Mouse (Mus musculus): ENCODE results near the gene Zup1. TPM values are rescaled to one million over a fixed set of nuclear protein-coding genes. Genes with fewer than 3 reads are reported as not detected.
"Not testable (repeated sequence)": the region's sequence is repeated elsewhere in the genome, so short reads cannot be mapped to it uniquely, and the experiment has no call there.

Gene Zup1
- polyA plus RNA-seq (2015; fragmentation: Nextera tagmentation; extraction: Ambion mirVana): 21.0 and 22.8 TPM in 2 replicates

GRCm38 (mm10) chr10:33950803-33951583, at the start of gene Zup1:
Zup1 (minus strand) TSS chr10:33951269.
- Histone ChIP-seq H3K4me1 (peaks cover 18% of the 10 kb centered on the region), H3K9ac (replicated peaks) (peak within 1 kb of the TSS; percentile 97), H3K27ac (replicated peaks) (peak within 1 kb of the TSS; percentile 76), H3K36me3 (peaks cover 8% of the 10 kb centered on the region; the same call in 1 of the 2 replicates), H3K27me3 (no peaks in the 10 kb centered on the region), H3K9me3 (no peaks in the 10 kb centered on the region), H3K4me3 (peak within 1 kb of the TSS; percentile 84), H3K4me2 (replicated peaks) (peak within 1 kb of the TSS; percentile 68)
- ATAC-seq (replicated peaks): peak; percentile 98
- WGBS: 2% methylated on average over 42 of the region's 42 CpGs

DNA sequence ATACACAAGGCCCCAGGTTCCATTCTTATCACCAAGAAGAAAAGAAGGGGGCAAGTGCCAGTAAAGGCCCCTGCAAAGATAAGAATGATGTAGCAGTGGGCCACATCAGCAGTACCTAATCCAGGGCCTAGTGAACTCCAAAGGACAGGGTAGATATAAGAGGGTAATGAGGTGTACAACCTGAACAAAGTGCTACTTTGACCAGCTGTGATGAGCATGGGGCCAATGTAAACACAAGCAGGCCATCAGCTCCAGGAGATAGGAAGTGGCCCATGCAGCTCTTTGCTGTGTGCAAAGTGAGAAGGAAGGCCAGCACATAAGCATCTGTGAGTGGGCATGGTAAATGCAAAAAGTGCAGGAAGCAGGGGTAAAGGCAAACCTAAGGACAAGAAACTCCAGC, 47.3 kb upstream of the Zup1 start:
- H3K9me3 ChIP-seq: no peaks in the 10 kb centered on the region
- peaks cover 67% of the 10 kb centered on the region for H3K36me3 ChIP-seq
- no peaks in the 10 kb centered on the region for H3K27me3 ChIP-seq
- H3K4me2 ChIP-seq (replicated peaks): no peak overlapping the region
- no peak overlapping the region for H3K27ac ChIP-seq (replicated peaks)
- no peak for ATAC-seq (replicated peaks)
- H3K4me3 ChIP-seq: no peak overlapping the region
- H3K9ac ChIP-seq (replicated peaks): no peak overlapping the region
- H3K4me1 ChIP-seq: no peaks in the 10 kb centered on the region

- peaks cover 72% of the 10 kb centered on the region for H3K36me3 ChIP-seq
- 94% methylated on average over 6 of the region's 8 CpGs for WGBS
- not testable (repeated sequence) for H3K4me1 ChIP-seq; H3K4me3 ChIP-seq; H3K9me3 ChIP-seq; ATAC-seq (replicated peaks); H3K9ac ChIP-seq (replicated peaks); H3K27me3 ChIP-seq; H3K4me2 ChIP-seq (replicated peaks); H3K27ac ChIP-seq (replicated peaks)
These were observed 45.6 kb upstream of the Zup1 start for GRCm38 (mm10) chr10:33996686-33997085.

DNA sequence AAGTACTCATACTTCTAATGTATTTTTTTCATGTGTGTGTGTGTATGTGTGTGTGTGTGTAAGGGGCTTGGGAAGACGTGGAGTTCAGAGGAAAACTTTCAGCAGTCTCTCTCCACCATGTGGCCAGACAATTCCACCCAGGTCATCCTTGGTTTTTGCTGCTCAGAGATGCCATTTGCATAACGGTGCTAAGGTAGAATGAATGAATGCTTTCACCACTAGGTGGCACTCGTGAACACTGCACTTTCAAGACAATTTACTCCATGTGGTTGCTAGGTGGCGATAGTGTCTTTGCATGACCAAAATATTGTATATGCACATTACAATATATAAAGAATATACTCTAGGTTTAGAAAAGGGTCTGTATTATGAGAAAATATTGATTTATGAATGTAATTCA, 35.7 kb upstream of the Zup1 start:
- Histone ChIP-seq H3K4me3 (no peak overlapping the region), H3K27me3 (no peaks in the 10 kb centered on the region), H3K4me2 (replicated peaks) (no peak overlapping the region), H3K27ac (replicated peaks) (no peak overlapping the region), H3K36me3 (peaks cover 9% of the 10 kb centered on the region), H3K9me3 (no peaks in the 10 kb centered on the region), H3K4me1 (no peaks in the 10 kb centered on the region), H3K9ac (replicated peaks) (no peak overlapping the region)
- WGBS: 21% methylated on average over 4 of the region's 4 CpGs
- peak; percentile 80 for ATAC-seq (replicated peaks)

- H3K4me2 ChIP-seq (replicated peaks): no peak overlapping the region
- no peaks in the 10 kb centered on the region for H3K36me3 ChIP-seq
- H3K9ac ChIP-seq (replicated peaks): no peak overlapping the region
- no peaks in the 10 kb centered on the region for H3K27me3 ChIP-seq
- ATAC-seq (replicated peaks): no peak
- no peak overlapping the region for H3K4me3 ChIP-seq
- 0 out of 2 replicates have a peak, but pooled peaks cover 3% of the 10 kb centered on the region for H3K9me3 ChIP-seq
- H3K4me1 ChIP-seq: no peaks in the 10 kb centered on the region
- no peak overlapping the region for H3K27ac ChIP-seq (replicated peaks)
- 94% methylated on average over 7 of the region's 7 CpGs for WGBS
These were observed 23.9 kb upstream of the Zup1 start for GRCm38 (mm10) chr10:33974781-33975494.

DNA sequence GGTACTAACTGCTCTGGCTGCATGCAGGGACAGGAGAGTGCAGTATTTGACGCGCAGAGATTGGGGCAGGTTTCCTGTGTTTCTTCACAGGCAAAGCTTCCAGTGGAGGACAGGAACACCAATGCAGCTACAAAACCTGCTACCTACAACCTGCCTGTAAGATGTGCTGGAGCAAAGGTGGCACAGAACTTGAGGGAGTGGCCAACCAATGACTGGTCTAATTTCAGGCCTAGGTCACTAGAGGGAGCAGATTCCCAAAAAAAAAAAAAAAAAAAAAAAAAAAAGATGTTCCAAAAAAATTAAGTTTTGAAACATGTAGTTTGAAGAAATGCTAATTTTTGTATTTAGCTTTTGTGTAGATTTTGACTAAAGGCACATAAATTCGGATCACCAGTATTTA, 1.4 kb upstream of the Zup1 start:
- WGBS: 84% methylated on average over 3 of the region's 3 CpGs
- H3K9me3 ChIP-seq: no peaks in the 10 kb centered on the region
- H3K27ac ChIP-seq (replicated peaks): no peak overlapping the region
- H3K36me3 ChIP-seq: peaks cover 8% of the 10 kb centered on the region; the same call in 1 of the 2 replicates
- H3K27me3 ChIP-seq: no peaks in the 10 kb centered on the region
- no peak for ATAC-seq (replicated peaks)
- H3K9ac ChIP-seq (replicated peaks): no peak overlapping the region
- no peak overlapping the region for H3K4me3 ChIP-seq
- H3K4me1 ChIP-seq: peaks cover 18% of the 10 kb centered on the region
- no peak overlapping the region for H3K4me2 ChIP-seq (replicated peaks)

DNA sequence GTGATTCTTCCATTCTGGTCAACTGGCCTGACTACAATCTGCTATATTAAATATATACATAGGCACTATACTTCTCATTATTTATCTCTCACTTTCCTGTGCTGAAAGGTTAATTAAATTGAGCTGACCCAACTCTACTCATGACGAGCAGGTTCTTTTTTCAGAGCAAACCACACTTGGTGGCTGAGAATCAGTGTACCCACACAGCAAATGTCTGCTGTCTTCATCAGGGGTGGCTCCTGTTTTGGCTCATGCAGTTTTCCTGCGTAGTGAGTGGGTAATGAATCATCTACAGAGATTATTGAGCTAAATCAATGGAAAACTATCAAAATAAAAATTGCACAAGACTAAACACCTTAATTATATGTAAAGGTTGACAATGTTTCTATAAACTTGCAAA, 4.7 kb downstream of the Zup1 start:
- H3K27ac ChIP-seq (replicated peaks): no peak overlapping the region
- H3K36me3 ChIP-seq: peaks cover 28% of the 10 kb centered on the region
- no peak overlapping the region for H3K4me3 ChIP-seq
- H3K4me1 ChIP-seq: peaks cover 18% of the 10 kb centered on the region
- 90% methylated on average over 2 of the region's 2 CpGs for WGBS
- no peak overlapping the region for H3K9ac ChIP-seq (replicated peaks)
- H3K9me3 ChIP-seq: no peaks in the 10 kb centered on the region
- no peak overlapping the region for H3K4me2 ChIP-seq (replicated peaks)
- ATAC-seq (replicated peaks): no peak
- H3K27me3 ChIP-seq: no peaks in the 10 kb centered on the region

- ATAC-seq (replicated peaks): no peak
- no peak overlapping the region for H3K4me2 ChIP-seq (replicated peaks)
- peaks cover 34% of the 10 kb centered on the region for H3K36me3 ChIP-seq
- H3K9ac ChIP-seq (replicated peaks): no peak overlapping the region
- no peak overlapping the region for H3K27ac ChIP-seq (replicated peaks)
- H3K4me3 ChIP-seq: no peak overlapping the region
- 90% methylated on average over 3 of the region's 3 CpGs for WGBS
- peaks cover 17% of the 10 kb centered on the region for H3K4me1 ChIP-seq
- H3K9me3 ChIP-seq: no peaks in the 10 kb centered on the region
- H3K27me3 ChIP-seq: no peaks in the 10 kb centered on the region
These were observed 5.7 kb downstream of the Zup1 start for GRCm38 (mm10) chr10:33945390-33945789.

GRCm38 (mm10) chr10:33940702-33941101, 10.4 kb downstream of the Zup1 start:
- Histone ChIP-seq H3K4me2 (replicated peaks) (no peak overlapping the region), H3K27ac (replicated peaks) (no peak overlapping the region), H3K4me3 (no peak overlapping the region), H3K27me3 (no peaks in the 10 kb centered on the region), H3K36me3 (peaks cover 48% of the 10 kb centered on the region), H3K4me1 (no peaks in the 10 kb centered on the region), H3K9ac (replicated peaks) (no peak overlapping the region), H3K9me3 (no peaks in the 10 kb centered on the region)
- ATAC-seq (replicated peaks): no peak

DNA sequence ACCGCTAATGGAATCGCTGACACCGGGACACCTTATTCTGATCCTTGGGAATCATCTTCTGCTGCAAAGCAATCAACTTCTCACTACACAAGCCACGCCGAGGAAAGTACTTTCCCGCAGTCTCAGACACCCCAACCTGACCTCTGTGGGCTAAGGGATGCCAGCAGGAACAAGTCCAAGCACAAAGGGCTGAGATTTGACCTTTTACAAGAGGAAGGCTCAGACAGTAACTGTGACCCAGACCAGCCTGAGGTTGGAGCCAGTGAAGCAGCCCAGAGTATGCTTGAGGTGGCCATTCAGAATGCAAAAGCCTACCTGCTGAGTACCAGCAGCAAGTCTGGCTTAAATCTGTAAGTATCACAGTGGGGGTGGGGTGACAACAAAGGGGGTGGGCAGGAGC, 45.6 kb downstream of the Zup1 start:
- 1% methylated on average over 6 of the region's 6 CpGs for WGBS
- H3K4me1 ChIP-seq: no peaks in the 10 kb centered on the region
- H3K27me3 ChIP-seq: no peaks in the 10 kb centered on the region
- H3K27ac ChIP-seq (replicated peaks): no peak overlapping the region
- no peak; the same call in 1 of the 2 replicates for ATAC-seq (replicated peaks)
- H3K36me3 ChIP-seq: no peaks in the 10 kb centered on the region
- no peak overlapping the region for H3K9ac ChIP-seq (replicated peaks)
- H3K9me3 ChIP-seq: no peaks in the 10 kb centered on the region
- H3K4me3 ChIP-seq: peak overlapping the region; percentile 39
- peak overlapping the region; percentile 57 for H3K4me2 ChIP-seq (replicated peaks)

- H3K36me3 ChIP-seq: no peaks in the 10 kb centered on the region
- no peaks in the 10 kb centered on the region for H3K4me1 ChIP-seq
- WGBS: 5% methylated on average over 17 of the region's 17 CpGs
- peak; percentile 100 for ATAC-seq (replicated peaks)
- no peaks in the 10 kb centered on the region for H3K27me3 ChIP-seq
- H3K4me2 ChIP-seq (replicated peaks): peak within 1 kb of the TSS; percentile 57
- H3K9me3 ChIP-seq: no peaks in the 10 kb centered on the region
- peak within 1 kb of the TSS; percentile 39 for H3K4me3 ChIP-seq
- H3K9ac ChIP-seq (replicated peaks): no peak within 1 kb of the TSS
- H3K27ac ChIP-seq (replicated peaks): no peak within 1 kb of the TSS
These were observed 46.3 kb downstream of the Zup1 start, which contains the start of gene Rsph4a for GRCm38 (mm10) chr10:33904530-33905481. Rsph4a (plus strand) TSS chr10:33905111.

DNA sequence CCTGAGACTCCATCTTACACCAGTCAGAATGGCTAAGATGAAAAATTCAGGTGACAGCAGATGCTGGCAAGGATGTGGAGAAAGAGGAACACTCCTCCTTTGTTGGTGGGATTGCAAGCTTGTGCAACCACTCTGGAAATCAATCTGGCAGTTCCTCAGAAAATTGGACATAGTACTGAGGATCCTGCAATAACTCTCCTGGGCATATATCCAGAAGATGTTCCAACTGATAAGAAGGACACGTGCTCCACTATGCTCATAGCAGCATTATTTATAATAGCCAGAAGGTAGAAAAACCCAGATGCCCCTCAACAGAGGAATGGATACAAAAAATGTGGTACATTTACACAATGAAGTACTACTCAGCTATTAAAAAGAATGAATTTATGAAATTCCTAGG, 49.5 kb downstream of the Zup1 start:
- H3K9me3 ChIP-seq; H3K27ac ChIP-seq (replicated peaks); H3K27me3 ChIP-seq; H3K4me1 ChIP-seq; ATAC-seq (replicated peaks); H3K4me3 ChIP-seq; H3K36me3 ChIP-seq; H3K9ac ChIP-seq (replicated peaks); H3K4me2 ChIP-seq (replicated peaks): not testable (repeated sequence)
- WGBS: 92% methylated on average over 1 of the region's 1 CpGs

Data from forebrain, embryonic 15.5 days (tissue).